Mouse (Mus musculus): Measurements from ENCODE around the gene Zfp57.

- TF ChIP-seq CTCF (IDR thresholded peaks at IDR 0.05; ENCODE audit: extremely low read depth, insufficient read depth, low read length), result no peak
- TF ChIP-seq POLR2A (IDR thresholded peaks at IDR 0.05; ENCODE audit: extremely low read depth, insufficient read depth, low read length), result no peak
Observed at GRCm38 (mm10) chr17:37029162-37029561, 28.2 kb downstream of the Zfp57 start.

Measured in cortical plate, adult 2 months (tissue).